Mouse (Mus musculus) central nervous system, embryonic 18 days (tissue): ENCODE results near the gene Gm3159. TPM values are rescaled to one million over a fixed set of nuclear protein-coding genes. Genes with fewer than 3 reads are reported as not detected.

Source experiments
- polyA plus RNA-seq: library from polyadenylated mRNA; depleted of rRNA; stranded (reverse); fragments of >200 nt; gene quantifications from 2 replicates; pipeline ENCODE4 v1.2.3, GENCODE M21; 2012; rRNA removed

The Gm3159 gene
- polyA plus RNA-seq: 0.05 and 0.08 TPM in 2 replicates

GRCm38 (mm10) chr14:4397226-4397625, at the start of gene Gm3159:
Gene Gm3159 (plus strand): TSS chr14:4397526.

GRCm38 (mm10) chr14:4414965-4415835, 17.9 kb downstream of the Gm3159 start, which contains the start of gene Gm3164:
Gene Gm3164 (plus strand): TSS chr14:4415448.

DNA sequence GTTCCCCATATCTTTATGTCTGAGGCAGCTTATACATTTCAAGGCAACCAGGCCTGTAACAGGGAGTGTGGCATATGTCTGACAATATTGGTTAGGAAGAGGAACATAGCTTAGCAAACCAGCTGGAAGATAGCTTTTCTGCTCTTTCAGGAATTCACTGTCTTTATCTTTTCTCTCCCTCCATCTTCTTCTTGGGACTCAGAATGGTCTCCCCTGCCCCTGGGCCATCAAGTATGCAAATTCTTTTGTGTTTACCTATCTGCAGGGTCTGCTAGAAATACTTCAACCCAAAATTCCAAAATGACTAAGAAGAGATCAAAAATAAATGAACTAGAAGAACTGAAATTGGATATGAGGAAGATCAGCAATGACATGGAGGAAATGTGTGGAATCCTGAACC, 33.4 kb downstream of the Gm3159 start, which contains the start of gene Gm3173:
Gene Gm3173 (plus strand): TSS at position 301 of the 400 bp plus-strand sequence.

Other genes starting within 250 kb of the Gm3159 start
- 0.06 TPM in 1 of 2 replicates, not detected in the other for gene Gm3127, start 232.5 kb upstream of the Gm3159 start, polyA plus RNA-seq
- 14.0 and 15.3 TPM in 2 replicates for gene Gm2974, start 214.9 kb upstream of the Gm3159 start, polyA plus RNA-seq
- 0.03 TPM in 1 of 2 replicates, not detected in the other for gene Gm3138, start 147.9 kb upstream of the Gm3159 start, polyA plus RNA-seq
- gene Gm3149, start 80.2 kb upstream of the Gm3159 start, polyA plus RNA-seq: not detected in 2 replicates
- 8.9 and 9.1 TPM in 2 replicates for gene 2610042L04Rik, start 62.8 kb upstream of the Gm3159 start, polyA plus RNA-seq
- gene Gm3164, start 17.9 kb downstream of the Gm3159 start, polyA plus RNA-seq: 8.9 and 9.4 TPM in 2 replicates
- 7.8 and 12.6 TPM in 2 replicates for gene Gm3173, start 33.5 kb downstream of the Gm3159 start, polyA plus RNA-seq
- gene Gm3182, start 84.2 kb downstream of the Gm3159 start, polyA plus RNA-seq: 0.13 TPM in 1 of 2 replicates, not detected in the other
- gene Gm3047, start 157.9 kb downstream of the Gm3159 start, polyA plus RNA-seq: not detected in 2 replicates
- gene Gm8159, start 234.8 kb downstream of the Gm3159 start, polyA plus RNA-seq: 0.23 and 0.57 TPM in 2 replicates